Mouse (Mus musculus) ES-Bruce4 (cell line): ENCODE data around the gene Fstl4. TPM values are rescaled to one million over a fixed set of nuclear protein-coding genes. Genes with fewer than 3 reads are reported as not detected.

Experiments used
- H3K27ac ChIP-seq: 2 replicates; pipeline ENCODE4 v1.5.1; 2012; ENCODE audit warnings: low read length, inconsistent platforms; ENCODE audit not compliant: insufficient read depth
- H3K27me3 ChIP-seq: 2 replicates; pipeline ENCODE4 v1.6.1; 2012; ENCODE audit warnings: mild to moderate bottlenecking, low read length, inconsistent platforms; ENCODE audit not compliant: control insufficient read depth, poor library complexity, insufficient read depth, severe bottlenecking
- H3K36me3 ChIP-seq: 2 replicates; pipeline ENCODE4 v1.6.1; 2012; ENCODE audit warnings: inconsistent platforms, mild to moderate bottlenecking, low read length, moderate library complexity; ENCODE audit not compliant: control insufficient read depth, poor library complexity, insufficient read depth, severe bottlenecking
- H3K4me1 ChIP-seq: one replicate; pipeline ENCODE4 v1.8.1; 2011; ENCODE audit warnings: low read length; ENCODE audit not compliant: control insufficient read depth, insufficient read depth
- H3K4me3 ChIP-seq: 2 replicates; pipeline ENCODE4 v1.5.1; 2011; ENCODE audit warnings: low read depth, mild to moderate bottlenecking, low read length
- H3K9ac ChIP-seq: 2 replicates; pipeline ENCODE4 v1.6.1; 2012; ENCODE audit warnings: low read depth, mild to moderate bottlenecking, inconsistent platforms; ENCODE audit not compliant: poor library complexity, severe bottlenecking
- H3K9me3 ChIP-seq: replicated peaks from 2 replicates; pipeline ENCODE4 v1.6.1; 2012; ENCODE audit warnings: mild to moderate bottlenecking, low read length, inconsistent platforms; ENCODE audit not compliant: control insufficient read depth, poor library complexity, insufficient read depth, severe bottlenecking
- CTCF ChIP-seq: IDR thresholded peaks from one replicate; pipeline ENCODE4 v1.8.1; 2011; ENCODE audit warnings: low read depth, low read length
- EP300 ChIP-seq: IDR thresholded peaks from 2 replicates; pipeline ENCODE4 v1.6.1; 2011; ENCODE audit warnings: low read depth, low read length; ENCODE audit not compliant: insufficient read depth
- POLR2A ChIP-seq: IDR thresholded peaks from one replicate; pipeline ENCODE4 v1.8.1; 2011; ENCODE audit warnings: low read length; ENCODE audit not compliant: insufficient read depth
- polyA plus RNA-seq: library from polyadenylated mRNA; stranded (reverse); fragments of >200 nt; gene quantifications from 2 replicates; pipeline ENCODE4 v1.2.4, GENCODE M21; 2011; ENCODE audit warnings: low read depth; ENCODE audit not compliant: missing spikeins, insufficient read depth, insufficient read length

The Fstl4 gene
- polyA plus RNA-seq, 1 experiment = not detected

DNA sequence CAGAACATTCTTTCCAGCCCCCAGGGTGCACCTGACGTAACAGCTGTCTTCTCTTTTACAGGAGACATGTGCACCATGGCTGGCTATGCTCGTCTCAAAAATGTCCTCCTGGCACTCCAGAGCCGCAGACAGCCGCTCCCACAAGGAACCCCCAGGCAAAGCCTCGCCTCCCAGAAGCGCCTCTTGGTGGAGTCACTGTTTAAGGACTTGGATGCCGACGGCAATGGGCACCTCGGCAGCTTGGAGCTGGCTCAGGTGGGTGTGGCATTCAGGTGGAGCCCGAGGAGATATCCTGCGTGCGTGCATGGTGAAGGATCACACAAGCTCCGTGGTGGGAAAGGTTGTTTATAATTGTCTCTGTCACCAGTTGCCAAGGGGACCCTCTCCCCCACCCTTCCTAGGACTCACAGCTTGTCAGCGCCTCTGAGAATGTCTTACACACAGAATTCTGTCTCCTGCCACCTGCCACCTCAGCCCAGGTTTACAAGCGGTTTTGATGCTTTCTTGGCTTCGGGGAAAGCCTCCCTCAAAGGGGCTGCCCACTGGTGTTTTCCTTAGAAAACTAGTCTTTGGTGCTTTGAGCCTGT lies 304.1 kb downstream of the Fstl4 start:
- no peak overlapping the region for H3K4me3 ChIP-seq
- TF ChIP-seq POLR2A = no peak
- TF ChIP-seq CTCF = no peak
- no peak for TF ChIP-seq EP300
- no peaks in the 10 kb centered on the region for H3K36me3 ChIP-seq
- H3K9me3 ChIP-seq = no peaks in the 10 kb centered on the region
- no peak overlapping the region for H3K9ac ChIP-seq
- H3K27ac ChIP-seq = no peak overlapping the region
- no peaks in the 10 kb centered on the region for H3K27me3 ChIP-seq
- H3K4me1 ChIP-seq = no peaks in the 10 kb centered on the region

DNA sequence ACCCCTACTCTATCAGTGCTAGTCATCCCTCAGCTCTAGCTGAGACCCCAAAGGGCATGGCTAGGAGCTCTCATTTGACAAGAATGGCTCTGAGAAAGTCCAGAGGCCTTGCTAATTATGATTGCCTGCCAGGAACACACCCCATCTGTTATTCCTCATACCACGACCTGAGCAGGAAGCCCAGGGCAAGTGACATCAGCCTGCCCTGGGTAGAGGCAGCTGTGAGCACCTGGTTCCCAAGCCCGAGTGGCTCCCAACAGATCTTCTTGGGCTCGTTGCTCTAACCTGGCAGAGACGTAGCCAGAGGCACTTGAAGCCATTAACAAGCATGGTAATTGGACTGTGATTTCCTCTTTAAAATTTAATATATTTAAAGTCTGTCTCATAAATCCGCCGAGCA lies 305.3 kb downstream of the Fstl4 start:
- no peak overlapping the region for H3K27ac ChIP-seq
- H3K4me3 ChIP-seq = no peak overlapping the region
- no peaks in the 10 kb centered on the region for H3K27me3 ChIP-seq
- no peaks in the 10 kb centered on the region for H3K4me1 ChIP-seq
- no peaks in the 10 kb centered on the region for H3K9me3 ChIP-seq
- H3K36me3 ChIP-seq = no peaks in the 10 kb centered on the region
- H3K9ac ChIP-seq = no peak overlapping the region
- no peak for TF ChIP-seq POLR2A
- no peak for TF ChIP-seq CTCF
- TF ChIP-seq EP300 = no peak

DNA sequence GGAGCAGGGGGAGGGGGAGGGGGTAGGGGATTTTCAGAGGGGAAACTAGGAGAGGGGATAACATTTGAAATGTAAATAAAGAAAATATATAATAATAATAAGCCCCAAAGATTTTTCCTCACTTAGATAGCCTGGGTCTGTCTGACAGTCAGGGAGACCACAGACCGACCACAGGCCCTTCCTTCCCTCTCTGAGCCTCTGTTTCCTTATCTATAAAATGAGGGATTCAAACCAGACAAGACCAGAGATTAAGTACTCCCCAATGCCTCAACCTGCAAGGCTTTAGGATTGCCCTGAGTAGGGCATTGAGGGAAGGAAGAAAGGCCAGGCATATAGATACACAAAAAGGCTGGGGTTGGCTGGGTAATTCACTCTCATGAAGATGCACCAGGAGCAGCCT lies 307.2 kb downstream of the Fstl4 start:
- no peaks in the 10 kb centered on the region for H3K27me3 ChIP-seq
- H3K36me3 ChIP-seq = no peaks in the 10 kb centered on the region
- TF ChIP-seq CTCF = no peak
- H3K9ac ChIP-seq = no peak overlapping the region
- H3K4me3 ChIP-seq = no peak overlapping the region
- no peaks in the 10 kb centered on the region for H3K4me1 ChIP-seq
- no peak overlapping the region for H3K27ac ChIP-seq
- H3K9me3 ChIP-seq = no peaks in the 10 kb centered on the region

DNA sequence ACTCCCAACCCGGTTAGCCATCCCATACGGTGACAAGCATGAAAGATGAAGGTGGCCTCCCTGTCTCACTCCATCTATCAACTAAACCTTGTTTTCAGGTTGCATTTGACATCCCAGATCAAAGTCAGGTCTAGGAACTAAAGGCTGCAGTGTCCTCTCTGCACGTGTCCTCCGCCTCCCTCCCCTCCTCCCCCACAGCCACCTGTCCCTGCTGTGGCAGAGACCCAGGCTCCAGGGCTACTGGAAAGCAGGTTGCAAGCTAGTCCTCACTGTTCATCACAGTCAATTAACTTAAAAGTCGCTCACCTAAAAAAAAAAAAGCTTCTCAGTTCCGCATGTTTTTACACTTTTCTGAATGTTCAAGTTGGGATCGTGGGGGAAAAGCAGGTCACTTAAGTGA lies 313.2 kb downstream of the Fstl4 start:
- Histone ChIP-seq H3K4me3 (no peak overlapping the region), H3K4me1 (no peaks in the 10 kb centered on the region), H3K9ac (no peak overlapping the region), H3K27me3 (no peaks in the 10 kb centered on the region), H3K27ac (no peak overlapping the region), H3K9me3 (no peaks in the 10 kb centered on the region; the same call in 1 of the 2 replicates), H3K36me3 (no peaks in the 10 kb centered on the region)
- TF ChIP-seq CTCF = no peak
- TF ChIP-seq EP300 = no peak
- TF ChIP-seq POLR2A = no peak

DNA sequence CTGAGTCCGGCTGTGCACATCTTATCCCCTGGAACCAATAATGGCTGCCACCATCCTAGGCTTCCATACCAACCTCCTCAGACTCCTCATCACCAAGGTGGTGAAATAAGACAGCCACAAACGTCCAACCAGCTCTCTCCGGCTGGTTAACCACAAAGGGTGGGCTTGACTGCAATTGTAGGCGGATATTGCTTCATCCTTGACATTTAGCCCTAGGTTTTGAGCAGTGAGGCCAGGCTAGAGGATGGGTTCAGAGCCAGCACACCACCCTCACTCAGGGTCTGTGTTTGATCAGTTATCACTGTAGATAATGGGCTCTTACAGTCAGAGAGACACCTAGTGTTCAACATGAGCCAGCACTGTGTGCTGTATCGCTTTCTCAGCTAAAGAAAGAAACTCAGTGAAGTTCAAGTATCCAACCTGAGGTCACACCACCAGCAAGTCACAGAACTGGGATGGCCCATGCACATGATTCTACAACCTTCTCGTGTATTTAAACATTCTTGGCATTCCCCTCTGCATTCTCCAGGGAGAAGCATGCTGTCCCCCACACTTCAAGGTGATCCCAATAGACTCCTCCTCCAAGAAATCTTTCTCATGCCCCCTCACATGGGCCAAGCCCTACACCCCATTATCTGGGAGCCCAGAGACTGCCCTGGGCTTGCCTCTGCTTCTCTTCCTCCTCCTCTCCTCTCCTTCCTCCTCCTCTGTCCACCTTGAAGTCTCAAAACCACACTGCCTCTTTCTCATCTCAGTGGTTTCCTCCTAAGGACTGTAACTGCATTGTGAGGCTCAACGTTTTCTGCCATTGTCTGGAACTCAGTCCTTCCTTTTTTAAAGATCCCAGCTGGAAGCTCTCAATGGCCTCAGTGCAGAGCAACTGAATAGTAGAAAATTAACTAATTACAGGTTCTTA lies 314.2 kb downstream of the Fstl4 start:
- TF ChIP-seq CTCF (no peak), EP300 (no peak), POLR2A (no peak)
- H3K4me3 ChIP-seq = no peak overlapping the region

DNA sequence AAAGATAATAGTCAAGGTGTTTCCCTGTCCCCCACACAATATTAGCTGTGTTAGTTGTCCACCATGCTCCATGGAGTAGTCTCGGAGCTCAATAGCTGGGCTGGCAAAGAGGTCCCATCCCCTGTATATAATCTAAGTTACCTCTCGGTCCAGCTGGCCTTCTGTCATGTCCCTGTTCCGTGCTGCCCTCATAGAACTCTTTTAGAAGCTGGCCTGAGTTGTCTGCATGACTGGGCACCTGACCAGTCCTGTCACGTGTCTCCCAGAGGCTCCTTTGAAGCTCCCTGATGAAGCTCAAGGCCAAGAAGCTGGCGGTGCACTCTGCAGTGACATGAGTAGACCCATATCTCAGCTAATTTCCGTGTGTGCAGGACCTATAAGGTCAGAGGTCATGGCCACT lies 316.9 kb downstream of the Fstl4 start:
- H3K27me3 ChIP-seq = no peaks in the 10 kb centered on the region
- TF ChIP-seq EP300 = no peak
- no peak for TF ChIP-seq POLR2A
- TF ChIP-seq CTCF = no peak
- no peaks in the 10 kb centered on the region for H3K4me1 ChIP-seq
- no peak overlapping the region for H3K9ac ChIP-seq
- no peak overlapping the region for H3K4me3 ChIP-seq
- no peaks in the 10 kb centered on the region for H3K36me3 ChIP-seq
- no peak overlapping the region for H3K27ac ChIP-seq
- H3K9me3 ChIP-seq = no peaks in the 10 kb centered on the region; the same call in 1 of the 2 replicates

More for the DNA sequence above, 314.2 kb downstream of the Fstl4 start:
- Histone ChIP-seq H3K27me3 (no peaks in the 10 kb centered on the region), H3K36me3 (no peaks in the 10 kb centered on the region), H3K4me1 (no peaks in the 10 kb centered on the region), H3K9me3 (no peaks in the 10 kb centered on the region; the same call in 1 of the 2 replicates), H3K9ac (no peak overlapping the region), H3K27ac (no peak overlapping the region)
